Mouse (Mus musculus) cortical plate, adult 2 months (tissue): ENCODE data around the gene Irf3.

Source experiments
- CTCF ChIP-seq: fragments of 200-500 bp; IDR thresholded peaks from 2 replicates; pipeline ENCODE4 v1.5.1; 2011; ENCODE audit warnings: mild to moderate bottlenecking, control low read depth, low read length; ENCODE audit not compliant: insufficient read depth; ENCODE audit errors: extremely low read depth
- POLR2A ChIP-seq: fragments of 200-500 bp; IDR thresholded peaks from 2 replicates; pipeline ENCODE4 v1.6.1; 2011; ENCODE audit warnings: mild to moderate bottlenecking, low read length, control low read depth; ENCODE audit not compliant: insufficient read depth; ENCODE audit errors: extremely low read depth

- no peak for TF ChIP-seq POLR2A
- no peak for TF ChIP-seq CTCF
These were observed 44.7 kb upstream of the Irf3 start for GRCm38 (mm10) chr7:44952611-44953306.
